Mouse (Mus musculus) Patski (cell line): ENCODE measurements around the gene 4930402H24Rik. TPM values are rescaled to one million over a fixed set of nuclear protein-coding genes. Genes with fewer than 3 reads are reported as not detected.

Experiments
- ATAC-seq: fragments of 100-300 bp; one replicate; pipeline ENCODE4 v1.8.0; 2021
- CTCF ChIA-PET: fragments of 350-600 bp; sonication (Branson Sonifier 250); formaldehyde crosslinking; loops from one replicate; lab custom pipeline; 2022; ENCODE audit warnings: inconsistent platforms; lab: Charles Lee
- POLR2A ChIA-PET: fragments of 350-600 bp; sonication (Branson Sonifier 250); formaldehyde crosslinking; loops from one replicate; lab custom pipeline; 2022; ENCODE audit warnings: antibody characterized with exemption, inconsistent platforms; lab: Charles Lee
- DNase-seq: peaks from one replicate; pipeline ENCODE4 v3.0.0-alpha.2; 2011; ENCODE audit warnings: low read depth, low spot score
- H3K27me3 ChIP-seq: fragments of 371-371 bp; one replicate; pipeline ENCODE4 v1.5.1; 2021
- CTCF ChIP-seq: fragments of 100-300 bp; IDR thresholded peaks from one replicate; pipeline ENCODE4 v1.5.1; 2021
- in situ Hi-C: fragments of 300-500 bp; cut with MboI; formaldehyde crosslinking; loops from 3 replicates; pipeline ENCODE4 v1.11.1; 2018; ENCODE audit warnings: low pct_unique_long_range_greater_than_20kb, mixed read lengths
- polyA plus RNA-seq: library from polyadenylated mRNA; unstranded; gene quantifications from one replicate; pipeline ENCODE4 v1.2.3, GENCODE M21; 2021

Gene 4930402H24Rik
- polyA plus RNA-seq, 1 experiment from 2014 or later, result 50.9 TPM

GRCm38 (mm10) chr2:130817865-130818264, 88.3 kb downstream of the 4930402H24Rik start:
- POLR2A ChIA-PET, result interaction anchor here (1.1 kb wide), 1 partner anchor 9 kb away, joined by 3 read pairs; no protein-coding TSS in a partner anchor
- DNase-seq, result no peak
- no peak for ATAC-seq

GRCm38 (mm10) chr2:130816205-130816604, 90.0 kb downstream of the 4930402H24Rik start:
- in situ Hi-C loops, result loop anchor here (5.0 kb wide), 2 partner anchors 91 to 136 kb away; partner anchors contain the start of genes 4930402H24Rik and Atrn
- CTCF ChIA-PET, result no interaction called here
- TF ChIP-seq CTCF, result no peak
- H3K27me3 ChIP-seq, result no peaks in the 10 kb centered on the region
- ATAC-seq (no peak), DNase-seq (no peak)
- POLR2A ChIA-PET, result no interaction called here

More at GRCm38 (mm10) chr2:130817865-130818264, 88.3 kb downstream of the 4930402H24Rik start:
- in situ Hi-C loops, result loop anchor here (5.0 kb wide), 2 partner anchors 89 to 134 kb away; partner anchors contain the start of genes 4930402H24Rik and Atrn
- CTCF ChIA-PET, result interaction anchor here (0.9 to 1.6 kb wide), 4 partner anchors 14 to 134 kb away, joined by 3 to 5 read pairs (median 4); no protein-coding TSS in a partner anchor
- no peaks in the 10 kb centered on the region for H3K27me3 ChIP-seq
- no peak for TF ChIP-seq CTCF

GRCm38 (mm10) chr2:130814492-130814891, 91.7 kb downstream of the 4930402H24Rik start:
- peak; percentile 54 for ATAC-seq
- no peak for DNase-seq
- ChIA-PET CTCF (interaction anchor here (0.8 to 1.5 kb wide), 5 partner anchors 17 to 138 kb away, joined by 3 to 4 read pairs (median 3); no protein-coding TSS in a partner anchor), POLR2A (no interaction called here)
- no peak for TF ChIP-seq CTCF
- no peaks in the 10 kb centered on the region for H3K27me3 ChIP-seq
- in situ Hi-C loops, result no loop called here

- DNase-seq, result no peak
- CTCF ChIA-PET, result interaction anchor here (0.9 to 1.5 kb wide), 3 partner anchors 18 to 104 kb away, joined by 3 to 4 read pairs (median 4); no protein-coding TSS in a partner anchor
- in situ Hi-C loops, result no loop called here
- ATAC-seq, result no peak
- TF ChIP-seq CTCF, result no peak
- no peaks in the 10 kb centered on the region for H3K27me3 ChIP-seq
- POLR2A ChIA-PET, result no interaction called here
Observed at GRCm38 (mm10) chr2:130813729-130814128, 92.5 kb downstream of the 4930402H24Rik start.

- in situ Hi-C loops, result no loop called here
- DNase-seq (no peak), ATAC-seq (no peak)
- H3K27me3 ChIP-seq, result no peaks in the 10 kb centered on the region
- TF ChIP-seq CTCF, result peak; percentile 51
- ChIA-PET CTCF (interaction anchor here (0.6 to 0.8 kb wide), 3 partner anchors 59 to 117 kb away, joined by 3 read pairs; no protein-coding TSS in a partner anchor), POLR2A (interaction anchor here (0.5 kb wide), 1 partner anchor 493 kb away, joined by 3 read pairs; no protein-coding TSS in a partner anchor)
Observed at GRCm38 (mm10) chr2:130812487-130812886, 93.7 kb downstream of the 4930402H24Rik start.

- H3K27me3 ChIP-seq, result no peaks in the 10 kb centered on the region
- POLR2A ChIA-PET, result no interaction called here
- ATAC-seq, result no peak
- DNase-seq, result no peak
- in situ Hi-C loops, result no loop called here
- no peak for TF ChIP-seq CTCF
- CTCF ChIA-PET, result no interaction called here
Observed at GRCm38 (mm10) chr2:130805146-130805545, 101.1 kb downstream of the 4930402H24Rik start.

- ATAC-seq (no peak), DNase-seq (no peak)
- no peaks in the 10 kb centered on the region for H3K27me3 ChIP-seq
- in situ Hi-C loops, result no loop called here
- TF ChIP-seq CTCF, result no peak
- ChIA-PET CTCF (interaction anchor here (1.7 kb wide), 1 partner anchor 152 kb away, joined by 3 read pairs; no protein-coding TSS in a partner anchor), POLR2A (no interaction called here)
Observed at GRCm38 (mm10) chr2:130803706-130804105, 102.5 kb downstream of the 4930402H24Rik start.

GRCm38 (mm10) chr2:130795731-130796130, 110.5 kb downstream of the 4930402H24Rik start:
- ChIA-PET POLR2A (no interaction called here), CTCF (no interaction called here)
- ATAC-seq (no peak), DNase-seq (no peak)
- no peak for TF ChIP-seq CTCF
- in situ Hi-C loops, result no loop called here
- no peaks in the 10 kb centered on the region for H3K27me3 ChIP-seq

GRCm38 (mm10) chr2:130791722-130792121, 114.5 kb downstream of the 4930402H24Rik start:
- in situ Hi-C loops, result no loop called here
- no peak for ATAC-seq
- DNase-seq, result no peak
- CTCF ChIA-PET, result no interaction called here
- POLR2A ChIA-PET, result no interaction called here
- TF ChIP-seq CTCF, result no peak
- no peaks in the 10 kb centered on the region for H3K27me3 ChIP-seq

GRCm38 (mm10) chr2:130789642-130790041, 116.6 kb downstream of the 4930402H24Rik start:
- ATAC-seq, result no peak
- ChIA-PET POLR2A (no interaction called here), CTCF (no interaction called here)
- in situ Hi-C loops, result no loop called here
- H3K27me3 ChIP-seq, result no peaks in the 10 kb centered on the region
- no peak for TF ChIP-seq CTCF
- DNase-seq, result no peak

- ATAC-seq (no peak), DNase-seq (no peak)
- H3K27me3 ChIP-seq, result no peaks in the 10 kb centered on the region
- POLR2A ChIA-PET, result no interaction called here
- CTCF ChIA-PET, result no interaction called here
- in situ Hi-C loops, result no loop called here
- TF ChIP-seq CTCF, result no peak
Observed at GRCm38 (mm10) chr2:130789039-130789438, 117.2 kb downstream of the 4930402H24Rik start.
